Mouse (Mus musculus): ENCODE data around the gene Trmo. TPM values are rescaled to one million over a fixed set of nuclear protein-coding genes. Genes with fewer than 3 reads are reported as not detected.

Gene Trmo
- total and polyA plus RNA-seq, 2 experiments from 2014 or later: 3.9 to 9.2 TPM

GRCm38 (mm10) chr4:46347141-46347540, 42.1 kb downstream of the Trmo start:
- H3K36me3 ChIP-seq (ENCODE audit: insufficient read depth, low read length): no peaks in the 10 kb centered on the region
- no peak overlapping the region for H3K4me2 ChIP-seq (ENCODE audit: low read depth, low read length)
- WGBS: 6% methylated on average over 4 of the region's 4 CpGs
- H3K9me3 ChIP-seq (ENCODE audit: low read length): no peaks in the 10 kb centered on the region
- peaks cover 75% of the 10 kb centered on the region for H3K27me3 ChIP-seq (ENCODE audit: insufficient read depth, low read length)
- DNase-seq (ENCODE audit: low spot score) (no peak), ATAC-seq (no peak)
- H3K27ac ChIP-seq: no peak overlapping the region
- H3K4me1 ChIP-seq (ENCODE audit: insufficient read depth, low read length): no peaks in the 10 kb centered on the region
- H3K4me3 ChIP-seq (ENCODE audit: low read length): no peak overlapping the region
- TF ChIP-seq CTCF (IDR thresholded peaks at IDR 0.05; ENCODE audit: low read depth): no peak
- H3K9ac ChIP-seq (replicated peaks; ENCODE audit: low read length): no peak overlapping the region

GRCm38 (mm10) chr4:46346221-46346620, 43.0 kb downstream of the Trmo start:
- Histone ChIP-seq H3K4me1 (ENCODE audit: insufficient read depth, low read length) (no peaks in the 10 kb centered on the region), H3K9me3 (ENCODE audit: low read length) (no peaks in the 10 kb centered on the region), H3K4me2 (ENCODE audit: low read depth, low read length) (no peak overlapping the region), H3K36me3 (ENCODE audit: insufficient read depth, low read length) (no peaks in the 10 kb centered on the region), H3K27me3 (ENCODE audit: insufficient read depth, low read length) (peaks cover 78% of the 10 kb centered on the region), H3K9ac (replicated peaks; ENCODE audit: low read length) (no peak overlapping the region), H3K4me3 (ENCODE audit: low read length) (no peak overlapping the region), H3K27ac (no peak overlapping the region)
- no peak for TF ChIP-seq CTCF (IDR thresholded peaks at IDR 0.05; ENCODE audit: low read depth)
- no peak for DNase-seq (ENCODE audit: low spot score)
- 23% methylated on average over 6 of the region's 6 CpGs for WGBS
- no peak for ATAC-seq

GRCm38 (mm10) chr4:46345773-46346100, 43.5 kb downstream of the Trmo start:
- Histone ChIP-seq H3K27ac (no peak overlapping the region), H3K27me3 (ENCODE audit: insufficient read depth, low read length) (peaks cover 82% of the 10 kb centered on the region), H3K4me1 (ENCODE audit: insufficient read depth, low read length) (no peaks in the 10 kb centered on the region), H3K4me2 (ENCODE audit: low read depth, low read length) (no peak overlapping the region), H3K4me3 (ENCODE audit: low read length) (no peak overlapping the region), H3K9ac (replicated peaks; ENCODE audit: low read length) (no peak overlapping the region), H3K36me3 (ENCODE audit: insufficient read depth, low read length) (no peaks in the 10 kb centered on the region), H3K9me3 (ENCODE audit: low read length) (no peaks in the 10 kb centered on the region)
- DNase-seq (ENCODE audit: low spot score) (no peak), ATAC-seq (no peak)
- 15% methylated on average over 3 of the region's 3 CpGs for WGBS
- TF ChIP-seq CTCF (IDR thresholded peaks at IDR 0.05; ENCODE audit: low read depth): no peak

- 2% methylated on average over 67 of the region's 67 CpGs for WGBS
- TF ChIP-seq CTCF (IDR thresholded peaks at IDR 0.05; ENCODE audit: low read depth): no peak
- no peak for DNase-seq (ENCODE audit: low spot score)
Observed at GRCm38 (mm10) chr4:46345056-46345772, 44.0 kb downstream of the Trmo start.

GRCm38 (mm10) chr4:46344288-46344687, 44.9 kb downstream of the Trmo start:
- H3K4me3 ChIP-seq (ENCODE audit: low read length): peak overlapping the region; percentile 35
- H3K27me3 ChIP-seq (ENCODE audit: insufficient read depth, low read length): peaks cover 76% of the 10 kb centered on the region
- no peak for TF ChIP-seq CTCF (IDR thresholded peaks at IDR 0.05; ENCODE audit: low read depth)
- no peak overlapping the region for H3K27ac ChIP-seq
- H3K9ac ChIP-seq (replicated peaks; ENCODE audit: low read length): no peak overlapping the region
- H3K36me3 ChIP-seq (ENCODE audit: insufficient read depth, low read length): no peaks in the 10 kb centered on the region
- no peaks in the 10 kb centered on the region for H3K9me3 ChIP-seq (ENCODE audit: low read length)
- 0 out of 2 replicates have a peak, but pooled peaks have one; percentile 36 for ATAC-seq
- no peaks in the 10 kb centered on the region for H3K4me1 ChIP-seq (ENCODE audit: insufficient read depth, low read length)
- under 1% methylated on average over 48 of the region's 51 CpGs for WGBS
- H3K4me2 ChIP-seq (ENCODE audit: low read depth, low read length): peak overlapping the region; percentile 49
- peak; percentile 53 for DNase-seq (ENCODE audit: low spot score)

More at GRCm38 (mm10) chr4:46345056-46345772, 44.0 kb downstream of the Trmo start:
- H3K27ac ChIP-seq: no peak overlapping the region
- no peaks in the 10 kb centered on the region for H3K4me1 ChIP-seq (ENCODE audit: insufficient read depth, low read length)
- H3K4me3 ChIP-seq (ENCODE audit: low read length): peak overlapping the region; percentile 35; the same call in 1 of the 2 replicates
- H3K4me2 ChIP-seq (ENCODE audit: low read depth, low read length): no peak overlapping the region
- no peak for ATAC-seq
- no peaks in the 10 kb centered on the region for H3K9me3 ChIP-seq (ENCODE audit: low read length)
- H3K9ac ChIP-seq (replicated peaks; ENCODE audit: low read length): no peak overlapping the region
- peaks cover 82% of the 10 kb centered on the region for H3K27me3 ChIP-seq (ENCODE audit: insufficient read depth, low read length)
- no peaks in the 10 kb centered on the region for H3K36me3 ChIP-seq (ENCODE audit: insufficient read depth, low read length)

GRCm38 (mm10) chr4:46343596-46344260, 45.5 kb downstream of the Trmo start, which contains the start of gene Foxe1:
Gene Foxe1, plus strand, starts transcription at chr4:46343609.
- Histone ChIP-seq H3K9me3 (ENCODE audit: low read length) (no peaks in the 10 kb centered on the region), H3K36me3 (ENCODE audit: insufficient read depth, low read length) (no peaks in the 10 kb centered on the region), H3K9ac (replicated peaks; ENCODE audit: low read length) (no peak within 1 kb of the TSS), H3K4me3 (ENCODE audit: low read length) (peak within 1 kb of the TSS; percentile 35), H3K27ac (no peak within 1 kb of the TSS), H3K4me2 (ENCODE audit: low read depth, low read length) (peak within 1 kb of the TSS; percentile 49), H3K4me1 (ENCODE audit: insufficient read depth, low read length) (no peaks in the 10 kb centered on the region), H3K27me3 (ENCODE audit: insufficient read depth, low read length) (peaks cover 76% of the 10 kb centered on the region)
- 2% methylated on average over 58 of the region's 70 CpGs for WGBS
- no peak for TF ChIP-seq CTCF (IDR thresholded peaks at IDR 0.05; ENCODE audit: low read depth)
- DNase-seq (ENCODE audit: low spot score) (no peak), ATAC-seq (peak; percentile 54)

All from hindbrain, postnatal 0 days (tissue).